Mouse (Mus musculus) liver, adult 2 months (tissue): ENCODE measurements around the gene Sema4c.

Experiments used
- CTCF ChIP-seq: fragments of 200-500 bp; IDR thresholded peaks from 2 replicates; pipeline ENCODE4 v1.5.1; 2011; ENCODE audit warnings: low read depth, low read length, control low read depth
- POLR2A ChIP-seq: fragments of 200-500 bp; IDR thresholded peaks from 2 replicates; pipeline ENCODE4 v1.6.1; 2011; ENCODE audit warnings: low read length, control low read depth; ENCODE audit not compliant: insufficient read depth; ENCODE audit errors: extremely low read depth

DNA sequence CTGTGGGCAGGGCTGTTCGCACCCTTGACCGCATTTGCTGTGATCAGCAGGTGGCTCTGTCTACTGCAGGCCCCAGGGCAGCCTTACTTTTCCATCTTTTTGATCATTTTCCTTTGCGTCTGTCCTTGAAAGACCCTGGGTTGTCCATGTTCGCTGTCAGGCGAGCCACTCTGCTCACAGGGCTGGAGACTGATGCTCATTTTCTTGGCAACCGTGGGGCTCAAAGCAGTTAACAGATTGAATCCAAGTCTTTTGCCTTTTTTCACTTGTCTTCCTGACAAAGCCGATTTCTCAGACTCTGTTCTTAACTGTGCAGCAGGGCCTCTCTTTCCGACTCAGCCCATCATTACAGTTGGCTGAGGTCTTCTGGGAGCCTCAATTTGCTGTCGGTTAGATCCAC lies 32.5 kb upstream of the Sema4c start:
- TF ChIP-seq POLR2A = no peak
- no peak for TF ChIP-seq CTCF
